Mouse (Mus musculus): ENCODE results near the gene Auts2.

GRCm38 (mm10) chr5:132135941-132136663 is 407.0 kb downstream of the Auts2 start:
- TF ChIP-seq CTCF (IDR thresholded peaks at IDR 0.05; ENCODE audit: low read depth) (no peak), EP300 (IDR thresholded peaks at IDR 0.05; ENCODE audit: low read depth) (no peak)
